Mouse (Mus musculus) lung, embryonic 16.5 days (tissue): ENCODE measurements around the gene Olfr1375. TPM values are rescaled to one million over a fixed set of nuclear protein-coding genes. Genes with fewer than 3 reads are reported as not detected.

Source experiments
- ATAC-seq: fragments of 200-750 bp; cut with Nextera tagmentation; 2 replicates; pipeline ENCODE4 v1.8.0; 2017; ENCODE audit warnings: low read depth, mild to moderate bottlenecking, moderate library complexity
- H3K27ac ChIP-seq: fragments of 300-500 bp; sonication (generic); 2 replicates; pipeline ENCODE4 v1.5.1; 2014; ENCODE audit warnings: mild to moderate bottlenecking, control low read depth, low read length
- H3K27me3 ChIP-seq: fragments of 300-500 bp; sonication (generic); 2 replicates; pipeline ENCODE4 v1.6.1; 2014; ENCODE audit warnings: low read depth, low read length, mixed read lengths; ENCODE audit not compliant: control insufficient read depth, insufficient read depth
- H3K36me3 ChIP-seq: fragments of 300-500 bp; sonication (generic); 2 replicates; pipeline ENCODE4 v1.6.1; 2014; ENCODE audit warnings: low read length; ENCODE audit not compliant: control insufficient read depth, insufficient read depth
- H3K4me1 ChIP-seq: fragments of 300-500 bp; sonication (generic); replicated peaks from 2 replicates; pipeline ENCODE4 v1.6.1; 2014; ENCODE audit warnings: low read length, mixed read lengths; ENCODE audit not compliant: control insufficient read depth, insufficient read depth
- H3K4me2 ChIP-seq: fragments of 300-500 bp; sonication (generic); 2 replicates; pipeline ENCODE4 v1.6.1; 2014; ENCODE audit warnings: low read depth, low read length, control low read depth
- H3K4me3 ChIP-seq: fragments of 300-500 bp; sonication (generic); 2 replicates; pipeline ENCODE4 v1.5.1; 2014; ENCODE audit warnings: mild to moderate bottlenecking, low read length, control low read depth
- H3K9ac ChIP-seq: fragments of 300-500 bp; sonication (generic); 2 replicates; pipeline ENCODE4 v1.6.1; 2014; ENCODE audit warnings: low read length, control low read depth
- H3K9me3 ChIP-seq: fragments of 300-500 bp; sonication (generic); 2 replicates; pipeline ENCODE4 v1.6.1; 2016; ENCODE audit warnings: low read length; ENCODE audit not compliant: control insufficient read depth
- WGBS: fragments of 180-500 bp; shearing (Covaris S2); extraction: QIAGEN DNeasy Blood & Tissue Kit; methylation state at CpG from one replicate; pipeline ENCODE4 v1.1.7; 2014; 5-methylcytosine and 5-hydroxymethylcytosine counted together
- polyA plus RNA-seq: library from polyadenylated mRNA; unstranded; fragments of >200 nt; fragmentation: Nextera tagmentation; extraction: Ambion mirVana; gene quantifications from 2 replicates; pipeline ENCODE4 v1.2.1, GENCODE M21; 2015

Olfr1375 gene
- polyA plus RNA-seq, 1 experiment from 2014 or later: not detected

- Histone ChIP-seq H3K4me3 (no peak overlapping the region), H3K36me3 (no peaks in the 10 kb centered on the region), H3K4me1 (no peaks in the 10 kb centered on the region), H3K9ac (no peak overlapping the region), H3K27me3 (no peaks in the 10 kb centered on the region), H3K27ac (no peak overlapping the region), H3K9me3 (peaks cover 2% of the 10 kb centered on the region; the same call in 1 of the 2 replicates), H3K4me2 (no peak overlapping the region)
- ATAC-seq: no peak
- WGBS: 31% methylated on average over 7 of the region's 7 CpGs
These were observed 36.6 kb downstream of the Olfr1375 start for GRCm38 (mm10) chr11:51084527-51084926.

DNA sequence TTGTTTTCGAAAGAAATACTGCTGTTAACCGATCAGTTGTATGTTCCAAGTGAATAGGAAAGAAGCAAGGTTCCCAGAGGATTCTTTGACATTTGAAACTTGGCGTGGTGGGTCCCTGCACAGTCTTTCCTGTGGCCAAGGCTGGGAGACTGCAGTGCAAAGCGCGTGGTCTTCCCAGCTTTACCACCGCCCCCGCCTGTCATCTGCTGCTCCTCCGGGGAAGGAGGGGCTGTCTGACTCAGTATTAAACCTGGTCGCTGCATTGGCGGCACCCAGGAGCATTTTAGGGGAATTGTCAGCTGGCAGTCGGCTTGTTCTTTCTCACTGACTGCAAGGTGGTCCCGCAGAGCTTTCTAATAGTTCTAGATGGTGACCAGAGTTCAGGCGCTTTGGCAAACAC, 37.4 kb downstream of the Olfr1375 start:
- no peak for ATAC-seq
- H3K27ac ChIP-seq: no peak overlapping the region
- no peak overlapping the region for H3K9ac ChIP-seq
- WGBS: 39% methylated on average over 13 of the region's 13 CpGs
- H3K27me3 ChIP-seq: no peaks in the 10 kb centered on the region
- no peak overlapping the region for H3K4me3 ChIP-seq
- no peaks in the 10 kb centered on the region for H3K36me3 ChIP-seq
- H3K4me2 ChIP-seq: no peak overlapping the region
- H3K4me1 ChIP-seq: no peaks in the 10 kb centered on the region
- peaks cover 2% of the 10 kb centered on the region; the same call in 1 of the 2 replicates for H3K9me3 ChIP-seq

Other genes starting within 250 kb of the Olfr1375 start
- 19.3 and 24.7 TPM in 2 replicates for gene Zfp354c, start 220.4 kb upstream of the Olfr1375 start, polyA plus RNA-seq
- 0.45 and 0.63 TPM in 2 replicates for gene Zfp879, start 206.6 kb upstream of the Olfr1375 start, polyA plus RNA-seq
- not detected in 2 replicates for gene Grm6, start 197.4 kb upstream of the Olfr1375 start, polyA plus RNA-seq
- gene Zfp454, start 160.5 kb upstream of the Olfr1375 start, polyA plus RNA-seq: 7.3 and 8.3 TPM in 2 replicates
- 11.1 and 11.4 TPM in 2 replicates for gene Zfp2, start 131.9 kb upstream of the Olfr1375 start, polyA plus RNA-seq
- gene Zfp354b, start 116.5 kb upstream of the Olfr1375 start, polyA plus RNA-seq: 1.9 and 2.0 TPM in 2 replicates
- gene 4933414I15Rik, start 104.3 kb upstream of the Olfr1375 start, polyA plus RNA-seq: not detected in 2 replicates
- not detected in 2 replicates for gene Prop1, start 94.3 kb upstream of the Olfr1375 start, polyA plus RNA-seq
- not detected in 2 replicates for gene Olfr1378, start 81.6 kb upstream of the Olfr1375 start, polyA plus RNA-seq
- not detected in 2 replicates for gene Olfr1377, start 66.1 kb upstream of the Olfr1375 start, polyA plus RNA-seq
- not detected in 2 replicates for gene Olfr51, start 44.5 kb upstream of the Olfr1375 start, polyA plus RNA-seq
- not detected in 2 replicates for gene Olfr54, start 33.9 kb upstream of the Olfr1375 start, polyA plus RNA-seq
- 8.7 and 9.5 TPM in 2 replicates for gene Zfp354a, start 11.1 kb downstream of the Olfr1375 start, polyA plus RNA-seq
- not detected in 2 replicates for gene Gm12569, start 172.4 kb downstream of the Olfr1375 start, polyA plus RNA-seq
- gene Clk4, start 213.6 kb downstream of the Olfr1375 start, polyA plus RNA-seq: 114 and 121 TPM in 2 replicates
- 0.25 and 0.62 TPM in 2 replicates for gene BC049762, start 214.9 kb downstream of the Olfr1375 start, polyA plus RNA-seq
- 9.7 and 10.4 TPM in 2 replicates for gene Col23a1, start 241.8 kb downstream of the Olfr1375 start, polyA plus RNA-seq